Mouse (Mus musculus) kidney, embryonic 14.5 days (tissue): ENCODE measurements at regions not wholly inside any gene's neighbourhood (a gene's known extent, or its start where the extent isn't known, plus 50 kb on each side); places are given as distances from the start of the nearest gene placed in this dataset.

ENCODE experiments used
- ATAC-seq: fragments of 200-750 bp; cut with Nextera tagmentation; 2 replicates; pipeline ENCODE4 v1.8.0; 2017; ENCODE audit warnings: moderate number of reproducible peaks, mild to moderate bottlenecking, moderate TSS enrichment, moderate library complexity; ENCODE audit not compliant: low FRiP score, low TSS enrichment
- H3K27ac ChIP-seq: fragments of 300-500 bp; sonication (generic); 2 replicates; pipeline ENCODE4 v1.5.1; 2014; ENCODE audit warnings: low read depth, mild to moderate bottlenecking, low read length, moderate library complexity, mixed read lengths
- H3K27me3 ChIP-seq: fragments of 300-500 bp; sonication (generic); 2 replicates; pipeline ENCODE4 v1.6.1; 2014; ENCODE audit warnings: mild to moderate bottlenecking, low read length; ENCODE audit not compliant: control insufficient read depth, insufficient read depth
- H3K36me3 ChIP-seq: fragments of 300-500 bp; sonication (generic); 2 replicates; pipeline ENCODE4 v1.6.1; 2014; ENCODE audit warnings: low read length, mixed read lengths; ENCODE audit not compliant: control insufficient read depth, insufficient read depth
- H3K4me1 ChIP-seq: fragments of 300-500 bp; sonication (generic); 2 replicates; pipeline ENCODE4 v1.6.1; 2014; ENCODE audit warnings: low read length, mixed read lengths; ENCODE audit not compliant: control insufficient read depth, insufficient read depth
- H3K4me2 ChIP-seq: fragments of 300-500 bp; sonication (generic); replicated peaks from 2 replicates; pipeline ENCODE4 v1.6.1; 2014; ENCODE audit warnings: low read depth, mild to moderate bottlenecking, low read length
- H3K4me3 ChIP-seq: fragments of 300-500 bp; sonication (generic); 2 replicates; pipeline ENCODE4 v1.5.1; 2014; ENCODE audit warnings: mild to moderate bottlenecking, low read length
- H3K9ac ChIP-seq: fragments of 300-500 bp; sonication (generic); 2 replicates; pipeline ENCODE4 v1.6.1; 2014; ENCODE audit warnings: low read depth, mild to moderate bottlenecking, low read length, moderate library complexity
- H3K9me3 ChIP-seq: fragments of 300-500 bp; sonication (generic); 2 replicates; pipeline ENCODE4 v1.6.1; 2016; ENCODE audit warnings: low read length; ENCODE audit not compliant: control insufficient read depth
- WGBS: fragments of 180-500 bp; shearing (Covaris S2); extraction: QIAGEN DNeasy Blood & Tissue Kit; methylation state at CpG from one replicate; pipeline ENCODE4 v1.1.7; 2014; 5-methylcytosine and 5-hydroxymethylcytosine counted together

- H3K4me2 ChIP-seq = no peak overlapping the region
- no peaks in the 10 kb centered on the region for H3K27me3 ChIP-seq
- H3K36me3 ChIP-seq = no peaks in the 10 kb centered on the region
- H3K9ac ChIP-seq = no peak overlapping the region
- WGBS = 61% methylated on average over 6 of the region's 6 CpGs
- H3K4me3 ChIP-seq = no peak overlapping the region
- H3K9me3 ChIP-seq = no peaks in the 10 kb centered on the region
- no peaks in the 10 kb centered on the region for H3K4me1 ChIP-seq
- ATAC-seq = peak; percentile 75; the same call in 1 of the 2 replicates
- no peak overlapping the region for H3K27ac ChIP-seq
These were observed 2695.1 kb upstream of the 5930422O12Rik start for GRCm38 (mm10) chr8:30733385-30733784.

GRCm38 (mm10) chr8:30735338-30735737 lies 2693.2 kb upstream of the 5930422O12Rik start:
- Histone ChIP-seq H3K4me2 (peak overlapping the region; percentile 30; the same call in 1 of the 2 replicates), H3K4me3 (no peak overlapping the region), H3K9ac (no peak overlapping the region), H3K4me1 (no peaks in the 10 kb centered on the region), H3K9me3 (no peaks in the 10 kb centered on the region), H3K27ac (no peak overlapping the region), H3K27me3 (no peaks in the 10 kb centered on the region), H3K36me3 (no peaks in the 10 kb centered on the region)
- 19% methylated on average over 5 of the region's 5 CpGs for WGBS
- peak; percentile 55; the same call in 1 of the 2 replicates for ATAC-seq

GRCm38 (mm10) chr8:30735740-30736139 lies 2692.8 kb upstream of the 5930422O12Rik start:
- peak overlapping the region; percentile 30; the same call in 1 of the 2 replicates for H3K4me2 ChIP-seq
- ATAC-seq = peak; percentile 65; the same call in 1 of the 2 replicates
- no peak overlapping the region for H3K4me3 ChIP-seq
- H3K27me3 ChIP-seq = no peaks in the 10 kb centered on the region
- H3K9ac ChIP-seq = no peak overlapping the region
- H3K4me1 ChIP-seq = no peaks in the 10 kb centered on the region
- no peak overlapping the region for H3K27ac ChIP-seq
- WGBS = 25% methylated on average over 10 of the region's 10 CpGs
- H3K9me3 ChIP-seq = no peaks in the 10 kb centered on the region
- no peaks in the 10 kb centered on the region for H3K36me3 ChIP-seq

- H3K4me3 ChIP-seq = no peak overlapping the region
- 79% methylated on average over 3 of the region's 3 CpGs for WGBS
- H3K27ac ChIP-seq = no peak overlapping the region
These were observed 2681.6 kb upstream of the 5930422O12Rik start for GRCm38 (mm10) chr8:30746874-30747273.

More at GRCm38 (mm10) chr8:30746874-30747273, 2681.6 kb upstream of the 5930422O12Rik start:
- no peak for ATAC-seq
- H3K27me3 ChIP-seq = no peaks in the 10 kb centered on the region
- H3K9me3 ChIP-seq = no peaks in the 10 kb centered on the region
- H3K9ac ChIP-seq = no peak overlapping the region
- no peak overlapping the region for H3K4me2 ChIP-seq
- H3K4me1 ChIP-seq = no peaks in the 10 kb centered on the region
- no peaks in the 10 kb centered on the region for H3K36me3 ChIP-seq
